Mouse (Mus musculus): ENCODE results near the gene Apbb1ip.

Apbb1ip gene

DNA sequence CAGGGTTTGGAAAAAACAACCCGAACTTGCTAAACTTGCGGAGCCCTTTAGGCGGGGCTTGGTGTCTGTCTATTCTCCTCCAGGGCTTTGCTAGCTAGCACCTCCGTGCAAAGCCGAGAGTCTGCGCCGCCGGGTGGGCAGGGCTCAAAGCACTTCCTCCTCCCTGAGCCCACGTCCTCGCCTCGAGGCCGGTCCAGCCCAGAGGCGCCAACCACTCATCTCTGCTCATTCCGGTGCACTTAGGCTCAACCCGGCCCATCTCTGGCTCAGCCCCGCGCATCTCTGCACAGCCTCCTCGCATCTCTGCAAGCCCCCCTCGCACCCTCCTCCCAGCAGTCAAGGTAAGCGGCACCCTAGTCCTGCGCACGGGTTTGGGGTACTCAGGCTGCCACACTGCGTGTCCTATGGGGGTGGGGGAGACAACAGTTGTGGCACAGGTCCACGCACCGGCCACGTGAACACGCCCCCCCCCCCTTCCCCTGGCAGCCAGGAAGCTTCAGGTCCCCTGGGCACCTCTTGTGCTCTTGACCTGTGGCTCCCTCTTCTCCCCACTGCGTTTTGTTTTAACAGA lies 372 bp downstream of the Apbb1ip start:
- in situ Hi-C loops (cut with MboI, MseI), result loop anchor here (25.0 kb wide), 1 partner anchor 1562 kb away; the partner anchor contains the start of genes Enkur and Thnsl1

- in situ Hi-C loops (cut with MboI, MseI), result no loop called here
Observed at GRCm38 (mm10) chr2:22775213-22775612, 1.3 kb downstream of the Apbb1ip start.

DNA sequence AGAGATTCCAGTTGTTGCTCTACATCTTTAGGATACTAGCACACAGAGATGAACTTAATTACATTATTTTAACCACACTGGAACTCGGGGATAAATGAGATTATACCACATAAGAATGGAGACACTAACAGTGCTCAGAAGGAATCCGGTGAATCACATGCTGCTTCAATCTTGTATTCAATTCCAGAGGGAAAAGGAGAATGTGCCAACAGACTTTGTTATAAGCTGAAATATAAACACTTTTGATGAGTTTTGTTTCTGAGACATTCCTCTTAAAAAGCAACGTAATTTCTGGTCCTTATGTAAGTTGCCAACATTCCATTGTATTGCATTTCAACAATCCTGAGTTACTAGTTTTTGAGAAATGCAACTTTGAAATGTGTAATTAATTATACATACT lies 1.8 kb downstream of the Apbb1ip start:
- in situ Hi-C loops (cut with MboI, MseI), result no loop called here

DNA sequence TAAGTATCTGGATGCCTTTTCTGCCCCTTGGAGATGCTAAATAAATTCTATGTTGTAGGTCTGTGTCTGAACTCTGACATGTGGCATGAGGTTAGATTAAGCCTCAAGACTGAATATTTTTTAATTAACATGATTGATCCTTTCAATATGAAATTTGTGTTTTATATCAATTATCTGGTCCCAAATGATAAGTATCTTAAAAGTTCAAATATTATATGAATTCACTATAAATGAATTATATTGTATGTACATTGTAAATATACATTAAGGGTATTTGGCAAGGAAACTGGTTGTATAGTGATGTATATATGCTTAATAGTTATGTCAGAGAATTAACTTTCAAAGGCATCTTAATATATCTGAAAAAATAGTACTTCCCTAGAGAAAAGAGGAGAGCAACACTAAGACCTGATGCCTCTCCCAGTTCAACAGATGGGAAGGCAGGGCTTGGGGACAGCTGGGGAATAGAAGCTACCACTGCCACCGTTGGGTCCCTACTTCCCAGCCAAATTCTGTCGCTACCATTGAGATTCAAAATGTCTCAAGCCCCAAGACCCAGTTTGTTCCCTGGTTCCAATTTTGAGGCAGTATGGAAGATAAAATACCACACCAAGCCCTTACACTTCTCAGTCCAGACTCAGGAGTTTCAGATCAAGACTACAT lies 2.8 kb downstream of the Apbb1ip start:
- in situ Hi-C loops (cut with MboI, MseI), result no loop called here

DNA sequence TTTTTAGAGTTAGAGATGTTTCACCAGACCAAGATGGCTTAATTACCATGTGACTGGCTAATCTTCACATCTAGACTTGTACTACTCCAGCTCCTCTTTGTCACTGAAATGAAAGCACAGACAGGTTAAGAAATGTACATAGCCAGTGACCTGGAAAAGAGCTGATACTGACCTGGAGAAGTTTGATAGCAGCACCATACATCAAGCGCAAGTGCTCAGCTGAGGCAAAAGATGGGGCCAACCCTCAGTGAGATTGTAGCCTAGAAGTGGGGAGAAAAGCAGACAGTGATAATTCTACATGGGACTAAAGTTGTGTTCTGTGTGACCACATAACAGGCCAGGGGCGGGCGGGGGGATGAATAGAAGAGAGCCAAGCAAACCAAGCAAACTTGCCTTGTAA lies 3.9 kb downstream of the Apbb1ip start:
- in situ Hi-C loops (cut with MboI, MseI), result no loop called here

- in situ Hi-C loops (cut with MboI, MseI), result no loop called here
Observed at GRCm38 (mm10) chr2:22780884-22781283, 7.0 kb downstream of the Apbb1ip start.

DNA sequence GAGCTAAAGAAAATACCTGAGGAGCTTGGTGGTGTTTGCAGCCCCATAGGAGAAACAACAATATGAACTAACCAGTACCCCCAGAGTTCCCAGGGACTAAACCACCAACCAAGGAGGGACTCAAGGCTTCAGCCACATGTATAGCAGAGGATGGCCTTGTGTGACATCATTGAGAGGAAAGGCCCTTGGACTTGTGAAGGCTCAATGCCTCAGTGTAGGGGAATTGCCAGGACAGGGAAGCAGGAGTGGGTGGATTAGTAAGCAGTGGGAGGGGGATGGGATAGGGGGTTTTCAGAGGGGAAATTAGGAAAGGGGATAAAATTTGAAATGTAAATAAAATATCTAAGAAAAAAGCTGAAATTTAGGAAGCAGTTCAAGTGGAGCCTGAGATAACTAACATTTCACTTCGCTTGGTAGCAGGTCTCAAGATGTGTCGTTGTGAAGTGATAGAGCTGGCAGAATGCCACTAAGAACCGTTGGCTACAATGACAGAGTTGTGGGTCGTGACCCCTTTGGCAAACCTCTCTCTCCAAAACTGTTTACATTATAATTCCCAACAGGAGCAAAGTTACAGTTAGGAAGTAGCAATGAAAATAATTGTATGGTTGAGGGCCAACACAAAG lies 7.6 kb downstream of the Apbb1ip start:
- in situ Hi-C loops (cut with MboI, MseI), result no loop called here

- in situ Hi-C loops (cut with MboI, MseI), result no loop called here
Observed at GRCm38 (mm10) chr2:22782057-22782456, 8.2 kb downstream of the Apbb1ip start.

DNA sequence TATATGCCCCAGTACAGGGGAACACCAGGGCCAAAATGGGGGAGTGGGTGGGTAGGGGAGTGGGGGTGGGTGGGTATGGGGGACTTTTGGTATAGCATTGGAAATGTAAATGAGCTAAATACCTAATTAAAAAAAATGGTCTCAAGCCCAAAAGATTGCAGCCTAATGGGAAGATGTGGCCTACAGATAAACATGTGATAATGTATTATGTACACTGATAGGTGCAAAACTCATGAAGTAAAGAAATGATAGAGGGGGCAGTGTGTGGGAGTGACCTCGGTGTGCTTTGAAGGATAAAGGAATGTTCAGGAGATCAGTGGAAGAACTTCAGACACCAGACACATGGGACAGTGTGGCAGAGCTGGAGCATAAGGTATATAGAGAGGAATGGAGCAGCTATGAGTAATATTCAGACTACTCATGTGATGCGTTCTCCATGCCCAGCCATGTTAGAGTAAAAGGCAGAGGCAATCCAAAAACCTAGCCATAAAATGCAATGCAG lies 9.3 kb downstream of the Apbb1ip start:
- in situ Hi-C loops (cut with MboI, MseI), result no loop called here

- in situ Hi-C loops (cut with MboI, MseI), result no loop called here
Observed at GRCm38 (mm10) chr2:22784186-22784585, 10.3 kb downstream of the Apbb1ip start.

DNA sequence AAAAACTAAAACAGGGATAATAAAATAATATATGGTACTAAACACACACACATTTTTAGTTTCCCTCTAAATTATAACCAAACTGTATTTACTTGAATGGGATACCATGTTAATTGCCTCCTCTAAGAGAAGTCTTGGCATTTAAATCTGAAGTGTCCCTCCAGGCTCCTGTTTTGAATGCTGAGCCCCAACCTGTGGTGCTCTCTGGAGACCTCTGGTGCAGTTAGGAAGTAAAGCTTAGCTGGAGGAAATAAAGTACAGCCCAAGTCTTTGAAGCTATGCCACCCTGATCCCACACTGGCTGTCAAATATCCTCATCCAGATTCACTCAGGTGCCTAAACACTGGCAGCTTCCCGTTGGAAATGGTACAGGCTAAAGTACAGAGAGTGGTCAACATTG lies 10.9 kb downstream of the Apbb1ip start:
- in situ Hi-C loops (cut with MboI, MseI), result no loop called here

DNA sequence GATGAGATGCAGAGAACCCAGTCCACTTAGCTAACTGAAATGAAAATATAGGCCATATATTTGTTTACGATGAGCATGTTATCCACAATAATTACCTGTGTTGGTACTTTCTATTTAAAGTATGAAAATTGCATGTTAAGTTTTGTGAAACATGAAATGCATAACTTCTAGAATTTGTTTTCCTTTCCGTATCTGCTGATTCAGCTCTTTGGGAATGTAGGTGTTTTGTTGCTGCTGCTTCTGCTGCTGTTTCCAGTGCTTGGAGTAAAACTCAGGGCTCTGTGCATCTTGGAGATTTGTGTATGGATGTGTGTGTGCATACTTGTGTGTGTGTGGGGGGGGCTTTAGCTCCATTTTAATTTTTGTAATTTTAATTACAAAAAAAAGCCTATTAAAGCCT lies 14.8 kb downstream of the Apbb1ip start:
- in situ Hi-C loops (cut with MboI, MseI), result no loop called here

GRCm38 (mm10) chr2:22789576-22789975 lies 15.7 kb downstream of the Apbb1ip start:
- in situ Hi-C loops (cut with MboI, MseI), result no loop called here

DNA sequence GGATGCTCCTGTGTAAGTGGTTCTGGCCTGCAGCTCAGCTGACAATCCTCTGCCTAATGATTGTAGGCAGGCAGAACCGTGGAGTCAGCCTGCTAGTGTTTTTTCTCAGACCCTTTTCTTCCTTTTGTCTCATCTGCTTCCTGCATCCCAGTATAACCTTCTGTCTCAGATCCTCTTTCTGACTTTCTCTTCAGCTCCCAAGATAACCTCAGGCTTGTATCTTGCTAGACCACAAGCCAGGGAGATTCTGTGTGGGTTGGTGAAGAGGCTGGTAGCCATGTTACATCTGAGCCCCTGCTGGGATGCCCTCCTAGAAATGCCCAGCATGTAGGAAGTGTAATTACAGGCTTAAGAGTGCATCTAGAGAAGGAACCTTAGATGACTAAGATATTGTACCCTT lies 16.5 kb downstream of the Apbb1ip start:
- in situ Hi-C loops (cut with MboI, MseI), result loop anchor here (10.0 kb wide), 1 partner anchor 254 kb away; the partner anchor contains the start of gene Abi1

DNA sequence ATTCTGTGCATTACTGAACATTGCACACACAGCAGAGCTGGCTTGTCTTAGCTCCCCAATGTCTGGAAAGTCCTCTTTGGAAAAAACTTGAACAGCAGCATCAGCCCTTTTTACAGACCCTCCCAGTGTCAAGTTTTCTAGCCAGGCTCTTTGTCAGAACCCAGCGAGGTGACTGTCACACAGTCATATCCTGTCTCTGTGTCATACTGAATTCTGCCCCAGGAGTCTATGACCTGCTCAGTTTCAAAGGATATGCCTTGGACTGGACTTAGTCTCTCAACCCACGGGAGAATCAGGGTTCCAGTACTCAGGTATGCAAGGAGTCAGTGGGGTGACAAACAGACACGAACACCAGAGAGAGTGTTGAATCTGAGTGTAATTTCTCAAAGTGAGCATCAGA lies 21.2 kb downstream of the Apbb1ip start:
- in situ Hi-C loops (cut with MboI, MseI), result loop anchor here (10.0 kb wide), 1 partner anchor 250 kb away; the partner anchor contains the start of gene Abi1

- in situ Hi-C loops (cut with MboI, MseI), result loop anchor here (10.0 kb wide), 1 partner anchor 248 kb away; the partner anchor contains the start of gene Abi1
Observed at GRCm38 (mm10) chr2:22796487-22796886, 22.6 kb downstream of the Apbb1ip start.

- in situ Hi-C loops (cut with MboI, MseI), result loop anchor here (10.0 to 25.0 kb wide), 2 partner anchors 245 to 1837 kb away; partner anchors contain the start of genes Abi1 and Arhgap21
Observed at GRCm38 (mm10) chr2:22799430-22800041, 25.6 kb downstream of the Apbb1ip start.

DNA sequence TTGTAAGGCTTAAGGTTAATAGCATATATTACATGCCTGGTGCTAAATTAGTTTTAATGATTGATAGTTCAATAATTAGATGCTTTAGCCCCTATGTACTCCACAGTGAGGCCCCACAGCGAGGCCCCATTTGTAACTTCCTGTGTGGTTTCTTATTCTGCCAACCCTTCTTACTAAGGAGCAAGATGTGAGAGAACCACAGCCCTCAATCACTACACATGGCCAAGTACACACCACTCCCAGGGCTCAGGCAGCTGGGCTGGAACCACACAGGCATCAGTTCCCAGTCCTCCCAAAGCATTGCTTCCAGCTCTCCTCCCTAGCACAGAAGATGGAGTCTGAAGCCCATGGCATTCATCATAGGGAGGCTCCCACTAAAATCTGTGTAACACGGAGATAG lies 31.7 kb downstream of the Apbb1ip start:
- in situ Hi-C loops (cut with MboI, MseI), result loop anchor here (25.0 kb wide), 1 partner anchor 1843 kb away; the partner anchor contains the start of gene Arhgap21

DNA sequence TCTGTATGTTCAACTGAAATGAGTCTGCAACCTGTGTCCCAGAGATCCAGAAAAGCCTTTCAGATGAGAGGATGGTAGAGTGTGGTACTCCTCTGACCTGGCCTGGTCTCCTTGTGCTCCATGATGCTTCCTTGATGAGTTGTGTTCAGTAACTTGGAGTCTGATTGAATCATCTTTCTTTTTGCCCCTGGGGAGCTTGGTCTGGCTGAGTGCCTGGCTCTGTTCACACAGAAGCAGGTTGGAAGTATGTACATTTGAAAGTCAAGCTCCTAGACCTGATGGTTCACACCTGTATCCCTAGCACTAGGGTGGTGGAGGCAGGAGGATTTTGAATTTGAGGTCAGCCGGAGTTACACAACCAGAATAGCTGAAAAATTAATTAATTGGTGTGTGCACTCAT lies 32.7 kb downstream of the Apbb1ip start:
- in situ Hi-C loops (cut with MboI, MseI), result loop anchor here (25.0 kb wide), 1 partner anchor 1844 kb away; the partner anchor contains the start of gene Arhgap21

- in situ Hi-C loops (cut with MboI, MseI), result loop anchor here (25.0 kb wide), 1 partner anchor 1845 kb away; the partner anchor contains the start of gene Arhgap21
Observed at GRCm38 (mm10) chr2:22807312-22807711, 33.4 kb downstream of the Apbb1ip start.

- in situ Hi-C loops (cut with MboI, MseI), result loop anchor here (25.0 kb wide), 1 partner anchor 1849 kb away; the partner anchor contains the start of gene Arhgap21
Observed at GRCm38 (mm10) chr2:22810851-22811250, 37.0 kb downstream of the Apbb1ip start.

DNA sequence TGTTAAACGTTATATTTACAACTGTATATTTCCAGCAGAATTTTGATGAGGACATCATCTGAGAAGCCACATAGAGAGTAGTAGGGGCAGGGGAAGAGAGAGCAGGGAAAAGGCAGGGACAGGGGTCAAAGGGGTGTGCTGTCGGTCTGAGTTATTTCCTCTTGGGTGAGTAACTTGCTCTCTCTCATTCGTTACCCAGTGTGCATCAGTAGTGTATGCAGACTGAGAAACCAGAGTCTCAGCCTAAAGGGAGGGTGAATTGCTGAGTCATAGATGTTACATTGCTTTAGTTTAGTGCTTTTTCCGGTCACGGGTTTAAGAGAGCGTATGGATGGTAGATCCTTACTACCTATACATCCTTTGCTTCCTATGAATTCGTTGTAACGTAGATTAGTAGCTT lies 37.6 kb downstream of the Apbb1ip start:
- in situ Hi-C loops (cut with MboI, MseI), result loop anchor here (25.0 kb wide), 1 partner anchor 1849 kb away; the partner anchor contains the start of gene Arhgap21
